Mouse (Mus musculus): ENCODE measurements at regions not wholly inside any gene's neighbourhood (a gene's known extent, or its start where the extent isn't known, plus 50 kb on each side); places are given as distances from the start of the nearest gene placed in this dataset.

DNA sequence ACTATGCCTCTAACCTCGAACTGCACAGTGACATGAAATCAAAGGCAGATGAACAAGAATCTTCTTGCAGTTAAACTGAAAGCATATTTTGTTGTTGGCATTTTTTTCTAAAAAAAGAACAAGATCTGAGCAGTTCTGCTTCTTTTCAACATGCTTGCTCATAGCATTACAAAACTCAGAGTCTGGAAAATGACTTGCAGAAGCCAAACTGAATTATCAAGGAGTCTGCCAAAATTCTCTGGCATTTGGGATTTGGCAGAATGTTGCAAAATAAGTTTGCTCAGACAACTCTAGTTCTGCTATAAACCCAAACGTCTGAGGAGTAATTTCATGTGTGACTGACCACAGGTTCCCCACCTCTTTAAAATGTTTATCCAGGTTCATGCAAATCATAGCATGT lies 907.3 kb upstream of the Gm37988 start:
- DNase-seq (ENCODE audit: low spot score in 2 of 2): peak in 1 of 2 experiments; percentile 8

DNA sequence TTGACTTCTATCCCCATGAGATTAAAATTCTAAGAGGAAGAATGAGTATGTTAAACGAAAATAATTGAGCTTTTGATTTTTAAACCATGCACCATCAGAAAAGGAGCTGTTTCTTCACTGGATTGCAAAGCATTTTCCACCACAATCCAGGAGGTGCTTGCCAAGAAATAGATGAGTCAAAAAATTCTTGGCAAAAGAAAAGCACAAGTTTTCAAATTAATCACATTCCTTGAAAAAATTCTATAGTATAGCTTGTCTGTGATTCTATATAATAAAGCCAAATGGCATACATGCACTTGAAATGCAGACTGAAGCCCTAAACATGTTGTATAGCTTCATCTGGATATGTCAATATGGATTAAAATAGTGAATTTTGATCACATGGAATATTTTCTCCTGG lies 904.3 kb upstream of the Gm37988 start:
- DNase-seq (ENCODE audit: low spot score in 2 of 2): no peak

DNA sequence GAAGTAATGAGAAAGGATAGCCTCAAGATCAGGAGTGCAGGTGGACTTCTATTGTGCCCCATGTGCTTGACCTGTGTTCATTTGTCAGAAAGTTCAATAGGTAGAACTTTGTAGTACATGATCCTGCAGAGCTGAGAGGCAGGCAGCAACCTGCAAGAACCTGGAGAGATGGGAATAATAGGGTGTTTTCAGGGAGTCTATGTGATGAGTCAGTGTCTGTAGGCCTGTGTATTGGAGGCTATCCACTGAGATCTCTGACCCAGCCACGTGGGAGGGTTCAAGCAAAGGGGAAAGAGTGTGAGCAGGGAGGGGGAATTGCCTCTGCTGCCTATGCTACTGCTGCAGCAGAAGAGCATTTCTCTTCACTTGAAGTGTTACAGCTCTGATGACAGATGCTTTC lies 895.2 kb upstream of the Gm37988 start:
- DNase-seq (ENCODE audit: low spot score in 2 of 2): no peak

DNA sequence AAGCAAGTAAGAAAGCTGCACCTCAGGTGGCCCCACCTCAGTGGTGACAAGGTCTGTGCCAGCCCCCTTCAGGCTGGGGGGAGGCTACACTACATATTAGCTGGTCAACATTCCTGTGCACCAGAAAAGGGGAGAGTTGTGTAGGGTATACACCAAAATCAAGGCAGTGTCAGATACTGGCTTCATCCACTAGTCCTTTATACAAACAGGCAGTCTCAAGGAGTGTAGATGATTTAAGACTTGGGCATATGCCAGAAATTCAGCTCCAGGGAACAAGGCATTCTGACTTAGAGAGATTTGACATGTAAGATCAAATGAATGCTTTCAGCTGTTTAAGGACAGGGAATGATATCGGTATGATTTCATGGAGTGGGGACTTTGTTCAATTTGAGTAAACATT lies 894.1 kb upstream of the Gm37988 start:
- no peak for DNase-seq (ENCODE audit: low spot score in 2 of 2)
